Mouse (Mus musculus) kidney, adult 11 months (tissue): ENCODE measurements at regions not wholly inside any gene's neighbourhood (a gene's known extent, or its start where the extent isn't known, plus 50 kb on each side); places are given as distances from the start of the nearest gene placed in this dataset.

ENCODE experiments used
- DNase-seq: peaks from one replicate; pipeline ENCODE4 v3.0.0; 2022

GRCm38 (mm10) chr4:114720696-114721095 lies 100.8 kb upstream of the Gm12830 start:
- DNase-seq: no peak

DNA sequence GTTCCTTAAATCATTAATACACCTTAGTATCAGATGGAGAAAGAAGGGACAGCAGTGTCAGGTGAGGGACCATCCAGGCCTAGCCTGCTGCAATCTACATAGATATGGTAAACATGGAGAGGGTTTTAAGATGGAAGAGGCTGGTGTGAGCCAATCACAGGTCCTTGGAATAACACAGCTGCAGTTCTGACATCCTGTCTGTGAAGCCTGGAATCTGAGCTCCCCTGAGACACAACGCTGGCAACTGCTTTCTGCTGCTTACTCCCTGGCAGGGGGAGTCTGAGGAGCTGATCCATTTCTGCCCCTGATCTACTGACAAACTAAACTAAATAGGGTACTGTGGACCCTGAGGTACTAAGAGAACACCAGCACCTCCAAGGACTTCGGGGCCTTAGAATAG lies 100.1 kb upstream of the Gm12830 start:
- no peak for DNase-seq

GRCm38 (mm10) chr4:114728235-114729000 lies 93.1 kb upstream of the Gm12830 start:
- no peak for DNase-seq

GRCm38 (mm10) chr4:114733256-114734004 lies 88.1 kb upstream of the Gm12830 start:
- no peak for DNase-seq

- DNase-seq: peak; percentile 12
Observed at GRCm38 (mm10) chr4:114738903-114739667, 82.4 kb upstream of the Gm12830 start.

- DNase-seq: no peak
Observed at GRCm38 (mm10) chr4:114748131-114748530, 73.4 kb upstream of the Gm12830 start.

- DNase-seq: no peak
Observed at GRCm38 (mm10) chr4:114759837-114760236, 61.7 kb upstream of the Gm12830 start.

DNA sequence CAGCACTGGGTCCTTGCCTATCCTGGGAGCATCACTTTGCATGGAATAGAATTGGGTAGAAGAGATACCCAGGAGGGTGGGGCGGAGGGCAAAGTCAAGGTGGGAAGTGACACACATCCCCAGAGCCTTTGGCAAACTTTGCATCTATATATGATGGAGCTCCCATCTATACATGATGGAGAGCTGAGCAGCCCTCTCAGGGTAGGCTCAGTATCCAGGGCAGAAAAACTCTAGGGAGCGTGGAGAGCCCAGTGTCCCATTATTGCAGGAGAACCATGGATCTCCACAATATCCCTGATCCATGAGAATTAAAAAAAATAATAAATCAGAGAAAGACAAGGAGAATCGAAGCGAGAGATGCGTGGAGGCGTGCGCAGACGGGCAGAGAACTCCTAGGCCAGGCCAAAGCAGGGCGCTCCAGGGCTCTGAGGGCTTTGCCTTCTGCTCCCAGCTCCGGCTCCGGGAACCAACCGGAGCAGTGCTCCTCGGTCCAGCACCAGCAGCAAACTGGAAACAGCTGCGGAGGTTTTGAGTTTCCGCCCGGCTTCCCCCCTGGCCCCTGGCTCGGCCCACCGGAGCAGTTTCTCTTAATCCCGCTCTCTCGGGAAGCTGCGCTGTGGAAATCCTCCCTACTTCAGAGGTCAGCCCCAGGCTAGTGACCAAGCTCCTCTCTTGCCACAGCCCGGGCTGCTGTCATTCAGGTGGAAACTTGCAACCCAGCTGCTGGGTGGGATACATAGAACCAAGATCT lies 54.7 kb upstream of the Gm12830 start:
- DNase-seq: no peak
